Mouse (Mus musculus) liver, postnatal 0 days (tissue): Measurements from ENCODE around the gene Olfr69. TPM values are rescaled to one million over a fixed set of nuclear protein-coding genes. Genes with fewer than 3 reads are reported as not detected.
"Not testable (repeated sequence)": the region's sequence is repeated elsewhere in the genome, so short reads cannot be mapped to it uniquely, and the experiment has no call there.

ENCODE experiments used
- ATAC-seq: fragments of 200-750 bp; cut with Nextera tagmentation; 2 replicates; pipeline ENCODE4 v1.8.0; 2017; ENCODE audit warnings: mild to moderate bottlenecking, moderate library complexity
- DNase-seq: peaks from one replicate; pipeline ENCODE4 v3.0.0-alpha.2; 2016
- H3K27ac ChIP-seq: fragments of 300-500 bp; sonication (generic); 2 replicates; pipeline ENCODE4 v1.5.1; 2014; ENCODE audit warnings: antibody characterized with exemption, moderate library complexity, mild to moderate bottlenecking, low read depth
- H3K27me3 ChIP-seq: fragments of 300-500 bp; sonication (generic); 2 replicates; pipeline ENCODE4 v1.6.1; 2014; ENCODE audit warnings: low read length, control low read depth, mixed read lengths; ENCODE audit not compliant: insufficient read depth
- H3K36me3 ChIP-seq: fragments of 300-500 bp; sonication (generic); replicated peaks from 2 replicates; pipeline ENCODE4 v1.6.1; 2014; ENCODE audit warnings: mild to moderate bottlenecking, control low read depth, low read length, moderate library complexity, mixed read lengths; ENCODE audit not compliant: insufficient read depth
- H3K4me1 ChIP-seq: fragments of 300-500 bp; sonication (generic); 2 replicates; pipeline ENCODE4 v1.6.1; 2014; ENCODE audit warnings: antibody characterized with exemption, mild to moderate bottlenecking, control low read depth; ENCODE audit not compliant: insufficient read depth
- H3K4me2 ChIP-seq: fragments of 300-500 bp; sonication (generic); 2 replicates; pipeline ENCODE4 v1.6.1; 2014; ENCODE audit warnings: low read depth, mild to moderate bottlenecking, low read length, moderate library complexity, mixed read lengths
- H3K4me3 ChIP-seq: fragments of 300-500 bp; sonication (generic); 2 replicates; pipeline ENCODE4 v1.5.1; 2014; ENCODE audit warnings: low read depth, low read length
- H3K9ac ChIP-seq: fragments of 300-500 bp; sonication (generic); replicated peaks from 2 replicates; pipeline ENCODE4 v1.6.1; 2014; ENCODE audit warnings: mild to moderate bottlenecking, moderate library complexity
- H3K9me3 ChIP-seq: fragments of 300-500 bp; sonication (generic); 2 replicates; pipeline ENCODE4 v1.6.1; 2016; ENCODE audit warnings: mild to moderate bottlenecking, control low read depth, low read length, mixed read lengths
- CTCF ChIP-seq: sonication (generic); IDR thresholded peaks from 2 replicates; pipeline ENCODE4 v1.5.1; 2016; ENCODE audit warnings: antibody characterized with exemption, low read depth
- EP300 ChIP-seq: IDR thresholded peaks from 2 replicates; pipeline ENCODE4 v1.6.1; 2016; ENCODE audit warnings: antibody characterized with exemption, low read depth, mild to moderate bottlenecking
- WGBS: fragments of 180-500 bp; shearing (Covaris S2); extraction: QIAGEN DNeasy Blood & Tissue Kit; methylation state at CpG from one replicate; pipeline ENCODE4 v1.1.7; 2014; ENCODE audit not compliant: insufficient replicate concordance; 5-methylcytosine and 5-hydroxymethylcytosine counted together
- polyA plus RNA-seq: library from polyadenylated mRNA; unstranded; fragments of >200 nt; fragmentation: Nextera tagmentation; extraction: Ambion mirVana; gene quantifications from 2 replicates; pipeline ENCODE4 v1.2.1, GENCODE M21; 2015

Olfr69 gene
- polyA plus RNA-seq, 1 experiment from 2014 or later, result not detected

DNA sequence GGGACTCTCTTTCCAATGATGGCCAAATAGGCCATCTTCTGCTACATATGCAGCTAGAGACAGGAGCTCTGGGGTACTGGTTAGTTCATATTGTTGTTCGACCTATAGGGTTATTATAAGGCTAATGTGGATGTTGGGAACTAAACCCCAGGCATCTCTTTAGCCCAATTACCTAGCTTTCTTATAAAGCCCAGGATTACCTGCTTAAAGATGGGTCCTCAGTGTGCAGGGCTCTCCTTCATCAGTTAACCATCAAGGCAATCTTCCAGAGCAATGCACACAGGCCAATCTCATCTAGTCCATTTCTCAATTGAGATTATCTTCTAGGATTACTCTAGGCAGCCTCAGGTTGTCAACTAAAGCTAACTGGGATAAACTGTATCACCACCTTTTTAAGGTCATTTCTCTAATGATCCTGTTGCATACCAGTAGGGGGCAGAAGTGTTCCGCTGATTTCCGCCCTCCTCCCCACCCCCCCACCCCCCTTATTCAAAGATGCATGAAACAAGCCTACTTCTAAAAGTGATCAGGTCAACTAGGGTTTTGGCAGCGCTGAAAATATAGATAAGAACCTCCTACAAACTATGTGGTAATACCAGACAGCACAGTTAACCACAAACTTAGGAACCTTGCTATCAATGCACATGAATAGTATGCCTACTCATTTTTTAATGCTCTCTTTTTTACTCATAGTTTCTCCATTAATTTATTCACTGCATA, 21.4 kb upstream of the Olfr69 start:
- ATAC-seq, result peak; percentile 86
- H3K27ac ChIP-seq, result no peak overlapping the region

DNA sequence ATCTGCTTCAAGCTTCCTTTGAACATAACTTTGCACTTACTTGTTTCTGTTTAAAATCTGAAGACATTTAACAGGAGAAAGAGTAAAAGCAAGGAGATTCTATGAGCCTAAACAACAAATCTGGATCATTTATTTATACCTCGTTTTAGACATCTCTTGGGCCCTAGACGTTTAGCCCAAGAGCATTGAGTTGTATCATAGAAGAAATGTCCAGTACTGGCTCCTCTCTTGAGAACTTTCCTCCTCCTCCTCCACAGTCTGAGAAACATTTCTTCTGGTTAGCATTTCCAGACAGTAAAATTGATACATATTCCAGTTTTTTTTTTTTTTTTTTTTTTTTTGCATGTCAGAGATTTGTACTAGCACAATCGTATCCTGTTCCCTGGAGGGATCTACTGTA, 20.3 kb upstream of the Olfr69 start, which contains the start of gene Olfr67:
TSS of gene Olfr67 (minus strand) at position 101 of the 400 bp plus-strand sequence.
- 75% methylated on average over 3 of the region's 3 CpGs for WGBS
- H3K4me1 ChIP-seq, result no peaks in the 10 kb centered on the region
- H3K4me3 ChIP-seq, result no peak within 1 kb of the TSS
- no peaks in the 10 kb centered on the region for H3K27me3 ChIP-seq
- H3K9ac ChIP-seq, result no peak within 1 kb of the TSS
- no peak for DNase-seq
- no peaks in the 10 kb centered on the region for H3K36me3 ChIP-seq
- no peak for ATAC-seq
- TF ChIP-seq CTCF, result no peak
- TF ChIP-seq EP300, result no peak
- H3K4me2 ChIP-seq, result no peak within 1 kb of the TSS
- no peaks in the 10 kb centered on the region for H3K9me3 ChIP-seq
- H3K27ac ChIP-seq, result no peak within 1 kb of the TSS

More for the DNA sequence above, 21.4 kb upstream of the Olfr69 start:
- Histone ChIP-seq H3K4me2 (no peak overlapping the region), H3K9ac (no peak overlapping the region), H3K4me1 (no peaks in the 10 kb centered on the region), H3K27me3 (no peaks in the 10 kb centered on the region), H3K36me3 (no peaks in the 10 kb centered on the region), H3K4me3 (no peak overlapping the region), H3K9me3 (no peaks in the 10 kb centered on the region)
- peak; percentile 41 for DNase-seq
- TF ChIP-seq EP300, result peak; percentile 83
- TF ChIP-seq CTCF, result peak; percentile 55
- 17% methylated on average over 4 of the region's 4 CpGs for WGBS

DNA sequence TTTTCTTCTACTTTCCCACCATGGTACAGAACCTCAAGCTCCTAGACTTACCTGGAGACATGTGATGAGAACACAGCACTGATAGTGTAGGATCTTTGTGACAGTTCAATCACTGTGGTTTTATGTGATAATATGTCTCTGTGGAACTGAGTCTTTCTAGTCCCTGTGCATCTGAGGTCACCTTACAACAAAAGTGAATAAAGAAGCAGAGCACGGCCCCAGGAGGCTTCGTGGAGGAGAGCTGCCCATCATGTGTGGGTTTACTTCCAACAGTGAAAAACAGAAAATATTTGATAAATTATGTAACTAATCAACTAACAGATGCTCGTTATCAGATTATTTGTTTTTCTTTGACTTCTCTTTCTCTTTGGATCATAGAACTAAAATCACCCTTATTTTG, 8.2 kb upstream of the Olfr69 start, which contains the start of gene Olfr68:
TSS of gene Olfr68 (minus strand) at position 101 of the 400 bp plus-strand sequence.
- DNase-seq, result no peak
- no peaks in the 10 kb centered on the region for H3K36me3 ChIP-seq
- no peak for ATAC-seq
- no peak within 1 kb of the TSS for H3K4me2 ChIP-seq
- H3K27me3 ChIP-seq, result no peaks in the 10 kb centered on the region
- no peaks in the 10 kb centered on the region for H3K9me3 ChIP-seq
- H3K4me1 ChIP-seq, result no peaks in the 10 kb centered on the region
- no peak within 1 kb of the TSS for H3K27ac ChIP-seq
- TF ChIP-seq EP300 (no peak), CTCF (no peak)
- H3K9ac ChIP-seq, result no peak within 1 kb of the TSS
- 75% methylated on average over 3 of the region's 3 CpGs for WGBS
- H3K4me3 ChIP-seq, result no peak within 1 kb of the TSS

DNA sequence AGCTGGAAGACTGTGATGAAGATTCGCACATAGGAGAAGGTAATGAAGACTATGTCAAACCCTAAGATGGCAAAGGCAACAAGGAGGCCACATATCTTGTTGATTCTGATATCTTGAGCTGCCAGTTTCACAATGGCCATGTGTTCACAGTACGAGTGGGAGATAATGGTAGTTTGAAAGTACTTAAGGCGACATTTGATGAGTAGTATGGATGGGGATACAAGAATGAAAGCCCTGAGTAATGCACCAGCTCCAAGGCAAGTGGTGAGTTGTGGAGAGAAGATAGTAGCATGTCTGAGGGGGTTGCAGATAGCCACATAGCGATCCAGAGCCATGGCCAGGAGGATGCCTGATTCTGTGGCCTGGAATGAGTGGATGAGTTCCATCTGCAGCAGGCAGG, 6.3 kb upstream of the Olfr69 start:
- not testable (repeated sequence) for DNase-seq, H3K27ac ChIP-seq, H3K9me3 ChIP-seq, H3K4me1 ChIP-seq, H3K27me3 ChIP-seq, H3K4me2 ChIP-seq, H3K4me3 ChIP-seq, H3K36me3 ChIP-seq, H3K9ac ChIP-seq
- WGBS, result 70% methylated on average over 4 of the region's 4 CpGs
- peak; percentile 51 for ATAC-seq

DNA sequence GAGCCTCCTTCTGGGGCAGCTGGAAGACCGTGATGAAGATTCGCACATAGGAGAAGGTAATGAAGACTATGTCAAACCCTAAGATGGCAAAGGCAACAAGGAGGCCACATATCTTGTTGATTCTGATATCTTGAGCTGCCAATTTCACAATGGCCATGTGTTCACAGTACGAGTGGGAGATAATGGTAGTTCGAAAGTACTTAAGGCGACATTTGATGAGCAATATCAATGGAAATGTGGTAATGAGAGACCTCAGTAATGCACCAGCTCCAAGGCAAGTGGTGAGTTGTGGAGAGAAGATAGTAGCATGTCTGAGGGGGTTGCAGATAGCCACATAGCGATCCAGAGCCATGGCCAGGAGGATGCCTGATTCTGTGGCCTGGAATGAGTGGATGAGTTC, 3.7 kb downstream of the Olfr69 start:
- DNase-seq, H3K27me3 ChIP-seq, H3K9ac ChIP-seq, H3K36me3 ChIP-seq, H3K4me2 ChIP-seq, H3K9me3 ChIP-seq, H3K27ac ChIP-seq, H3K4me1 ChIP-seq, H3K4me3 ChIP-seq, ATAC-seq: not testable (repeated sequence)
- 58% methylated on average over 6 of the region's 6 CpGs for WGBS

DNA sequence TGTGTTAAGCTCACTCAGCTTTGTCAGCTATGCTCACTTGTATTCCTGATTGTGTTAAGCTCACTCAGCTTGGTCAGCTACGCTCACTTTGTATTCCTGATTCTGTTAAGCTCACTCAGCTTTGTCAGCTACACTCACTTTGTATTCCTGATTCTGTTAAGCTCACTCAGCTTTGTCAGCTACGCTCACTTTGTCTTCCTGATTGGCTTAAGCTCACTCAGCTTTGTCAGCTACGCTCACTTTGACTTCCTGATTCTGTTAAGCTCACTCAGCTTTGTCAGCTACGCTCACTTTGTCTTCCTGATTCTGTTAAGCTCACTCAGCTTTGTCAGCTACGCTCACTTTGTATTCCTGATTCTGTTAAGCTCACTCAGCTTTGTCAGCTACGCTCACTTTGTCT, 9.2 kb downstream of the Olfr69 start:
- not testable (repeated sequence) for H3K4me3 ChIP-seq, H3K36me3 ChIP-seq, H3K9me3 ChIP-seq, ATAC-seq, H3K27ac ChIP-seq, H3K4me1 ChIP-seq, H3K9ac ChIP-seq, DNase-seq, H3K27me3 ChIP-seq
- H3K4me2 ChIP-seq, result 0 out of 2 replicates have a peak overlapping the region, but pooled peaks have one; percentile 18
- 27% methylated on average over 6 of the region's 6 CpGs for WGBS

DNA sequence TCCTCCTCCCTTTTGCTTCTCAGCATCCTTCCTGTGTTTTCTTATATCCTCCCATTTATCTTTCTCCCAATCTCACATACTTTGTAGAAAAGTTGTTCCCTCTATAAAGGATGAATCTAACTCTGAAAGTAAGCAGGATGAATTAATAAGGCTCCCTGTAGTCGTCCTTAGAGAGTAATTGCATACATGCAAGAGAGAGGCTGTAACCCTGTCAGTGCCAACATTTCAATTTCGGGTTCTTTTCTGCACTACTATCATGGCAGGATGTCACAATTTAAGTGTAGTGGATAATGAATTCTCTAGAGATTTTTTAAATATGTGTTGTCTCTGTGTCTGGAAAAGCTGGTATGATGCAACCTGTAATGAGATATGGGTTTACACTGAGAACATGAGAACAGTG, 14.2 kb downstream of the Olfr69 start, which contains the start of gene Olfr630:
TSS of gene Olfr630 (minus strand) at position 101 of the 400 bp plus-strand sequence.
- Histone ChIP-seq H3K4me2 (no peak within 1 kb of the TSS), H3K9me3 (no peaks in the 10 kb centered on the region), H3K9ac (no peak within 1 kb of the TSS), H3K4me3 (no peak within 1 kb of the TSS), H3K27me3 (no peaks in the 10 kb centered on the region), H3K27ac (no peak within 1 kb of the TSS), H3K36me3 (no peaks in the 10 kb centered on the region), H3K4me1 (no peaks in the 10 kb centered on the region)
- no peak for ATAC-seq
- DNase-seq, result no peak
- WGBS, result 47% methylated on average over 2 of the region's 2 CpGs
- TF ChIP-seq CTCF, result no peak
- no peak for TF ChIP-seq EP300
